Mouse (Mus musculus) ES-E14 (cell line): ENCODE results near the gene B3galnt2.

ENCODE experiments used
- CHD2 ChIP-seq: IDR thresholded peaks from 2 replicates; pipeline ENCODE4 v1.6.1; 2014; ENCODE audit warnings: mild to moderate bottlenecking, low read depth, low read length, inconsistent platforms
- HCFC1 ChIP-seq: IDR thresholded peaks from 2 replicates; pipeline ENCODE4 v1.6.1; 2012; ENCODE audit warnings: low read length, inconsistent platforms, borderline replicate concordance; ENCODE audit not compliant: insufficient read depth
- MAFK ChIP-seq: IDR thresholded peaks from 2 replicates; pipeline ENCODE4 v1.6.1; 2014; ENCODE audit warnings: mild to moderate bottlenecking, low read depth, low read length, inconsistent platforms; ENCODE audit not compliant: insufficient read depth
- ZC3H11A ChIP-seq: IDR thresholded peaks from 2 replicates; pipeline ENCODE4 v1.6.1; 2012; ENCODE audit warnings: low read depth, mild to moderate bottlenecking, inconsistent platforms, low read length, borderline replicate concordance
- ZNF384 ChIP-seq: IDR thresholded peaks from 2 replicates; pipeline ENCODE4 v1.6.1; 2012; ENCODE audit warnings: low read depth, low read length, inconsistent platforms

DNA sequence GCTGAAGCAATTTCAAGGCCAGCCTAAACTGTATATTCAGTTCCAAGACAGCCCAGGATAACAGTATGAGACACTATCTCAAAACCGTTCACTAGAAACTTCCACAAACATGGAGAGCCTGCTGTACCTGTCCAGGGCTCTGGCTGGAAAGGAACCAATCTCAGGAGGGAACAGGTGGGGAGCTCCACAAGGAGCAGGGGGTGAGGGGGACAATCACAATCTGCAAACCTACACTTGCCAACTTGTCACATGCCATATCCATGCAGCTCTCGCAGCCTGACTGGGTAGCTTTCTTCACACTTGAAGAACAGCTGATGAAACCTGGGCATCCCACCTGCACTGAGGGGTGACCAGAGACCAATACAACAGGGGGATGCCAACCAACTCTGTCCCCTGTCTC lies 59.7 kb downstream of the B3galnt2 start:
- no peak for TF ChIP-seq ZNF384
- no peak for TF ChIP-seq MAFK
- TF ChIP-seq CHD2 = no peak
- TF ChIP-seq ZC3H11A = no peak
- TF ChIP-seq HCFC1 = no peak
